In genomic region chr4:47491243-47491642, GRCm38 (mm10) we compare ENCODE assay signal across 18 mouse cellular contexts.
"Had no signal": no experiment of that assay in that cellular context is flagged by ENCODE, and none has a peak within 500 bp of the region (broad histone marks: within the 10 kb centered on the region; RNA-seq: fewer than 3 reads in every experiment).

No protein-coding gene starts in this region.

- ATAC-seq: inflammation-experienced regulatory T-cells, adult 6 months; intestine, embryonic 15.5 days; intestine, postnatal 0 days had no signal

- DNase-seq: gastrocnemius, adult 2 months; gastrocnemius, postnatal 10 days; gastrocnemius, postnatal 25 days; heart, adult 11 months; heart, adult 2 months; heart, postnatal 10 days; heart, postnatal 4 days; kidney, adult 18-20 months; kidney, adult 8-10 months; kidney, postnatal 10 days; kidney, postnatal 25 days; layer of hippocampus, adult 9-11 months; layer of hippocampus, postnatal 36 days; liver; liver, embryonic 13.5 days had no signal
